Mouse (Mus musculus) inflammation-experienced regulatory T-cells, adult 16 weeks (primary cell): ENCODE results near the gene Gabrq. TPM values are rescaled to one million over a fixed set of nuclear protein-coding genes. Genes with fewer than 3 reads are reported as not detected.

Source experiments
- polyA plus RNA-seq: library from polyadenylated mRNA; unstranded; fragments of 100-300 nt; shearing (Covaris generic); gene quantifications from one replicate; pipeline ENCODE4 v1.2.1, GENCODE M21; 2017

The Gabrq gene
- not detected for polyA plus RNA-seq

GRCm38 (mm10) chrX:72824776-72825588 is at the start of gene Gabrq:
TSS of gene Gabrq (plus strand) at chrX:72825178.

Other genes with a start within 250 kb of the Gabrq start
- gene Gabra3, start 168.3 kb upstream of the Gabrq start, polyA plus RNA-seq, result not detected
- gene Cetn2, start 93.2 kb downstream of the Gabrq start, polyA plus RNA-seq, result 140 TPM
- gene Nsdhl, start 93.4 kb downstream of the Gabrq start, polyA plus RNA-seq, result 17.9 TPM
- not detected for gene Zfp185, start 162.2 kb downstream of the Gabrq start, polyA plus RNA-seq
- gene Pnma5, start 211.9 kb downstream of the Gabrq start, polyA plus RNA-seq, result not detected
- gene Pnma3, start 239.6 kb downstream of the Gabrq start, polyA plus RNA-seq, result not detected